Mouse (Mus musculus): ENCODE data around the gene Pdgfa.

The Pdgfa gene

GRCm38 (mm10) chr5:138994786-138995720 is 2.1 kb downstream of the Pdgfa start:
- peak; percentile 80 for DNase-seq

- DNase-seq: peak; percentile 40
Measured at GRCm38 (mm10) chr5:138994108-138994785, 2.9 kb downstream of the Pdgfa start.

GRCm38 (mm10) chr5:138993371-138994107 is 3.6 kb downstream of the Pdgfa start:
- no peak for DNase-seq

GRCm38 (mm10) chr5:138992611-138993370 is 4.4 kb downstream of the Pdgfa start:
- peak; percentile 53 for DNase-seq

- DNase-seq: no peak
Measured at GRCm38 (mm10) chr5:138991734-138992133, 5.4 kb downstream of the Pdgfa start.

- DNase-seq: peak; percentile 46
Measured at GRCm38 (mm10) chr5:138990659-138991380, 6.3 kb downstream of the Pdgfa start.

GRCm38 (mm10) chr5:138989567-138989966 is 7.6 kb downstream of the Pdgfa start:
- no peak for DNase-seq

- DNase-seq: peak; percentile 71
Measured at GRCm38 (mm10) chr5:138988764-138989163, 8.4 kb downstream of the Pdgfa start.

GRCm38 (mm10) chr5:138987994-138988393 is 9.2 kb downstream of the Pdgfa start:
- DNase-seq: no peak

GRCm38 (mm10) chr5:138981921-138982320 is 15.2 kb downstream of the Pdgfa start:
- no peak for DNase-seq

GRCm38 (mm10) chr5:138980608-138981007 is 16.6 kb downstream of the Pdgfa start:
- DNase-seq: peak; percentile 96

- peak; percentile 49 for DNase-seq
Measured at GRCm38 (mm10) chr5:138979840-138980239, 17.3 kb downstream of the Pdgfa start.

GRCm38 (mm10) chr5:138977759-138978158 is 19.4 kb downstream of the Pdgfa start:
- DNase-seq: no peak

- DNase-seq: no peak
Measured at GRCm38 (mm10) chr5:138974911-138975485, 22.2 kb downstream of the Pdgfa start.

- no peak for DNase-seq
Measured at GRCm38 (mm10) chr5:138973480-138973879, 23.7 kb downstream of the Pdgfa start.

- DNase-seq: no peak
Measured at GRCm38 (mm10) chr5:138971405-138971804, 25.8 kb downstream of the Pdgfa start.

GRCm38 (mm10) chr5:138970056-138970490 is 27.1 kb downstream of the Pdgfa start:
- peak; percentile 39 for DNase-seq

- DNase-seq: no peak
Measured at GRCm38 (mm10) chr5:138966033-138966724, 31.0 kb downstream of the Pdgfa start.

- no peak for DNase-seq
Measured at GRCm38 (mm10) chr5:138965590-138965989, 31.6 kb downstream of the Pdgfa start.

- DNase-seq: no peak
Measured at GRCm38 (mm10) chr5:138956427-138956833, 40.7 kb downstream of the Pdgfa start.

- DNase-seq: no peak
Measured at GRCm38 (mm10) chr5:138953986-138954385, 43.2 kb downstream of the Pdgfa start.

Measured in kidney, adult 9 months (tissue).